Comparison of ENCODE assay signal across 38 mouse cellular contexts in the genomic region with DNA sequence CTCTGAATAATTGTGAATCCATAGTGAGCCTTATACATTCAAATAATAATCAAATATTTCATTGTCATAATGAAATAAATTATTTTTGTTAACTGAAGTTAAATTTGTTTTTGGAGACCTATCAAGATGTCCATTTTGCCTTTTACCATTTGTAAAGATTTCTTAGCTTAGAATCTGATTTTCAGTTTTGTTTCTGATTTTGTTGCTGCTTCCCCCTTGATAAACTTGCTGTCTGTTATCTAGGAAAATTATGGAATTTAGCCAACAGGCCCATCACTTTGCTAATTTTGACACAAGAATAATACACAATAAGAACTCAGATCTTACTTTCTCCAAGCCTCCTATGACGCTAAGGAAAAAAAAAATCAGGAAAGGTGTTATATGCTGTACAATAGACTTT. TPM values are rescaled to one million over a fixed set of nuclear protein-coding genes. Genes with fewer than 3 reads are reported as not detected.
"Had no signal": no experiment of that assay in that cellular context is flagged by ENCODE, and none has a peak within 500 bp of the region (broad histone marks: within the 10 kb centered on the region; RNA-seq: fewer than 3 reads in every experiment).

No protein-coding gene starts in this region.

- ATAC-seq: forebrain, embryonic 14.5 days; forebrain, embryonic 15.5 days; forebrain, embryonic 16.5 days; forebrain, postnatal 0 days had no signal

- H3K4me2 ChIP-seq: embryonic facial prominence, embryonic 12.5 days; embryonic facial prominence, embryonic 13.5 days; embryonic facial prominence, embryonic 15.5 days; forebrain, embryonic 12.5 days; forebrain, embryonic 15.5 days; heart, embryonic 11.5 days had no signal

- H3K36me3 ChIP-seq: embryonic facial prominence, embryonic 10.5 days; embryonic facial prominence, embryonic 12.5 days; embryonic facial prominence, embryonic 13.5 days; embryonic facial prominence, embryonic 15.5 days; forebrain, embryonic 10.5 days; forebrain, embryonic 12.5 days; forebrain, embryonic 15.5 days; heart, embryonic 10.5 days had no signal

- H3K27me3 ChIP-seq: embryonic facial prominence, embryonic 12.5 days; embryonic facial prominence, embryonic 13.5 days; embryonic facial prominence, embryonic 15.5 days; forebrain, embryonic 12.5 days; forebrain, embryonic 15.5 days had no signal

- DNase-seq: cerebellum, postnatal 10 days; cerebellum, postnatal 14 days; cerebellum, postnatal 25 days; cerebellum, postnatal 36 days; embryo, embryonic 11 days; forebrain, postnatal 0 days; gastrocnemius, adult 2 months; gastrocnemius, postnatal 10 days; gastrocnemius, postnatal 14 days; gastrocnemius, postnatal 25 days; gastrocnemius, postnatal 36 days; heart, adult 11 months; heart, adult 18-20 months; heart, adult 2 months had no signal

- H3K4me1 ChIP-seq: embryonic facial prominence, embryonic 10.5 days; embryonic facial prominence, embryonic 12.5 days; embryonic facial prominence, embryonic 13.5 days; embryonic facial prominence, embryonic 15.5 days; forebrain, embryonic 10.5 days; forebrain, embryonic 12.5 days; forebrain, embryonic 15.5 days; heart, embryonic 10.5 days had no signal

- H3K27ac ChIP-seq: embryonic facial prominence, embryonic 10.5 days; embryonic facial prominence, embryonic 12.5 days; embryonic facial prominence, embryonic 13.5 days; embryonic facial prominence, embryonic 15.5 days; forebrain, embryonic 10.5 days; forebrain, embryonic 12.5 days; forebrain, embryonic 15.5 days; gastrocnemius, adult 2 months; heart, adult 2 months; heart, embryonic 10.5 days had no signal

- H3K4me3 ChIP-seq: embryonic facial prominence, embryonic 10.5 days; embryonic facial prominence, embryonic 12.5 days; embryonic facial prominence, embryonic 13.5 days; embryonic facial prominence, embryonic 15.5 days; erythroblast, embryonic 14.5 days; forebrain, embryonic 10.5 days; forebrain, embryonic 12.5 days; forebrain, embryonic 15.5 days; gastrocnemius, adult 2 months; heart, adult 2 months; heart, embryonic 10.5 days had no signal

- H3K9ac ChIP-seq: embryonic facial prominence, embryonic 12.5 days; embryonic facial prominence, embryonic 13.5 days; embryonic facial prominence, embryonic 15.5 days; forebrain, embryonic 12.5 days; forebrain, embryonic 15.5 days; forebrain, postnatal 0 days had no signal

- H3K9me3 ChIP-seq: embryonic facial prominence, embryonic 10.5 days; embryonic facial prominence, embryonic 12.5 days; embryonic facial prominence, embryonic 13.5 days; embryonic facial prominence, embryonic 15.5 days; forebrain, embryonic 10.5 days; forebrain, embryonic 12.5 days; forebrain, embryonic 15.5 days; heart, embryonic 10.5 days had no signal

RNA-seq across cellular contexts. Expression of gene Clec4d, which starts 1.0 kb away (rescaled TPM):
- total RNA-seq: forebrain, postnatal 0 days; gastrocnemius, adult 18-20 months; gastrocnemius, adult 2 months; gastrocnemius, adult 8-10 months; gastrocnemius, postnatal 14 days; gastrocnemius, postnatal 25 days; gastrocnemius, postnatal 36 days had no signal
- polyA plus RNA-seq: cortical plate, adult 2 months; embryonic facial prominence, embryonic 10.5 days; embryonic facial prominence, embryonic 11.5 days; embryonic facial prominence, embryonic 12.5 days; embryonic facial prominence, embryonic 13.5 days; erythroblast, embryonic 14.5 days; forebrain, embryonic 10.5 days; forebrain, embryonic 11.5 days; forebrain, embryonic 12.5 days; forebrain, embryonic 14.5 days; forebrain, embryonic 15.5 days; forebrain, embryonic 16.5 days; forebrain, postnatal 0 days; heart, embryonic 10.5 days had no signal

RNA-seq across cellular contexts. Expression of gene Clec4e, which starts 28.8 kb away (rescaled TPM):
- total RNA-seq: forebrain, postnatal 0 days; gastrocnemius, adult 18-20 months; gastrocnemius, adult 2 months; gastrocnemius, adult 8-10 months; gastrocnemius, postnatal 14 days; gastrocnemius, postnatal 25 days; gastrocnemius, postnatal 36 days had no signal
- polyA plus RNA-seq: cortical plate, adult 2 months; embryonic facial prominence, embryonic 10.5 days; embryonic facial prominence, embryonic 11.5 days; embryonic facial prominence, embryonic 12.5 days; embryonic facial prominence, embryonic 13.5 days; embryonic facial prominence, embryonic 15.5 days; erythroblast, embryonic 14.5 days; forebrain, embryonic 10.5 days; forebrain, embryonic 11.5 days; forebrain, embryonic 12.5 days; forebrain, embryonic 14.5 days; forebrain, embryonic 15.5 days; forebrain, embryonic 16.5 days; forebrain, postnatal 0 days; frontal cortex, adult 2 months; heart, embryonic 11.5 days had no signal

RNA-seq across cellular contexts. Expression of gene Clec4n, which starts 31.2 kb away (rescaled TPM):
- total RNA-seq: common myeloid progenitor, adult 5-6 weeks; gastrocnemius, adult 2 months; gastrocnemius, postnatal 25 days; gastrocnemius, postnatal 36 days had no signal
- polyA plus RNA-seq: embryonic facial prominence, embryonic 10.5 days; erythroblast, embryonic 14.5 days had no signal

RNA-seq across cellular contexts. Expression of gene Vmn2r19, which starts 47.3 kb away (rescaled TPM):
- total RNA-seq: common myeloid progenitor, adult 5-6 weeks; forebrain, postnatal 0 days; gastrocnemius, adult 18-20 months; gastrocnemius, adult 2 months; gastrocnemius, adult 8-10 months; gastrocnemius, postnatal 10 days; gastrocnemius, postnatal 14 days; gastrocnemius, postnatal 25 days; gastrocnemius, postnatal 36 days; gastrocnemius, postnatal 4 days; granulocyte monocyte progenitor cell, adult 5-6 weeks; heart, adult 18-20 months; heart, adult 2 months; heart, adult 8-10 months had no signal
- polyA plus RNA-seq: cortical plate, adult 2 months; embryonic facial prominence, embryonic 10.5 days; embryonic facial prominence, embryonic 11.5 days; embryonic facial prominence, embryonic 12.5 days; embryonic facial prominence, embryonic 13.5 days; embryonic facial prominence, embryonic 14.5 days; embryonic facial prominence, embryonic 15.5 days; erythroblast, embryonic 14.5 days; forebrain, embryonic 10.5 days; forebrain, embryonic 11.5 days; forebrain, embryonic 12.5 days; forebrain, embryonic 14.5 days; forebrain, embryonic 15.5 days; forebrain, embryonic 16.5 days; forebrain, postnatal 0 days; frontal cortex, adult 2 months; gonadal fat pad, adult 2 months; heart, adult 2 months; heart, embryonic 10.5 days; heart, embryonic 11.5 days had no signal
